Mouse (Mus musculus) liver, adult 2 months (tissue): ENCODE measurements around the gene Tango6. TPM values are rescaled to one million over a fixed set of nuclear protein-coding genes. Genes with fewer than 3 reads are reported as not detected.

ENCODE experiments used
- DNase-seq: peaks from one replicate; pipeline ENCODE4 v3.0.0-alpha.2; 2011; ENCODE audit warnings: low read depth, low spot score; ENCODE audit errors: extremely low read depth
- H3K27ac ChIP-seq: fragments of 200-500 bp; replicated peaks from 2 replicates; pipeline ENCODE4 v1.5.1; 2012; ENCODE audit warnings: low read depth, mild to moderate bottlenecking, control low read depth, inconsistent platforms, low read length; ENCODE audit not compliant: insufficient read depth
- H3K27me3 ChIP-seq: fragments of 200-500 bp; 2 replicates; pipeline ENCODE4 v1.6.1; 2012; ENCODE audit warnings: mild to moderate bottlenecking, moderate library complexity, low read length, inconsistent platforms; ENCODE audit not compliant: control insufficient read depth, insufficient read depth
- H3K36me3 ChIP-seq: fragments of 200-500 bp; 2 replicates; pipeline ENCODE4 v1.6.1; 2012; ENCODE audit warnings: low read length, inconsistent platforms; ENCODE audit not compliant: control insufficient read depth, insufficient read depth
- H3K4me1 ChIP-seq: fragments of 200-500 bp; 2 replicates; pipeline ENCODE4 v1.6.1; 2011; ENCODE audit warnings: low read length; ENCODE audit not compliant: control insufficient read depth, insufficient read depth
- H3K4me3 ChIP-seq: fragments of 200-500 bp; 2 replicates; pipeline ENCODE4 v1.5.1; 2011; ENCODE audit warnings: low read depth, mild to moderate bottlenecking, control low read depth, low read length, moderate library complexity; ENCODE audit not compliant: insufficient read depth
- H3K79me2 ChIP-seq: fragments of 200-500 bp; 2 replicates; pipeline ENCODE4 v1.6.1; 2012; ENCODE audit warnings: inconsistent platforms, mild to moderate bottlenecking, low read length, moderate library complexity; ENCODE audit not compliant: control insufficient read depth, insufficient read depth
- H3K9ac ChIP-seq: fragments of 200-500 bp; 2 replicates; pipeline ENCODE4 v1.6.1; 2012; ENCODE audit warnings: low read depth, mild to moderate bottlenecking, control low read depth, inconsistent platforms, low read length
- CTCF ChIP-seq: fragments of 200-500 bp; IDR thresholded peaks from 2 replicates; pipeline ENCODE4 v1.5.1; 2011; ENCODE audit warnings: low read depth, low read length, control low read depth
- POLR2A ChIP-seq: fragments of 200-500 bp; IDR thresholded peaks from 2 replicates; pipeline ENCODE4 v1.6.1; 2011; ENCODE audit warnings: low read length, control low read depth; ENCODE audit not compliant: insufficient read depth; ENCODE audit errors: extremely low read depth
- WGBS: fragments of 180-500 bp; shearing (Covaris S2); methylation state at CpG from one replicate; pipeline ENCODE4 v1.1.7; 2018; 5-methylcytosine and 5-hydroxymethylcytosine counted together
- polyA plus RNA-seq: library from polyadenylated mRNA; depleted of rRNA; stranded (reverse); fragments of >200 nt; gene quantifications from 2 replicates; pipeline ENCODE4 v1.2.3, GENCODE M21; 2012
- total RNA-seq: library from RNA; depleted of rRNA; stranded (reverse); fragments of >200 nt; gene quantifications from 2 replicates; pipeline ENCODE4 v1.2.3, GENCODE M21; 2014

Gene Tango6
- total and polyA plus RNA-seq, 2 experiments, result 2.1 to 4.0 TPM

DNA sequence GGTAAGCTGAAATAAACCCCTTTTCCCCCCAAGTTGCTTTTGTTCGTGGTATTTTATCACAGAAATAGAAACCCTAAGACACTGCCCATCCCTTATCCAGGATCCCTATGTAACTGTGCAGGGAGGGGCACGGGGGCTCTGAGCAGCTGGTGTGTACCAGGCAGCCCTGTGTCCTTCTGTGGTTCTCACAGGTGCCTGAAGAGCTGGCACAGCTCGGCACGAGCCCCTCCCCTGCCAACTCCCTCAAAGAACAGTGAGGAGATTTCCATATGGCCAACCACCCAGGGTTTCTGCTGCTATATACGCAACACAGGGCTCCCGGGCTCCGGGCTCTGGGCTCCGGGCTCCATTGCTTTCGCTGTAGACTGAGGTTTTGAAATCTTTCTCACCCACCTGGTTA, 182.5 kb downstream of the Tango6 start:
- no peaks in the 10 kb centered on the region for H3K4me1 ChIP-seq
- peaks cover 2% of the 10 kb centered on the region; the same call in 1 of the 2 replicates for H3K27me3 ChIP-seq
- H3K79me2 ChIP-seq, result no peaks in the 10 kb centered on the region
- no peak for DNase-seq
- TF ChIP-seq POLR2A (no peak), CTCF (no peak)
- WGBS, result 82% methylated on average over 9 of the region's 9 CpGs
- H3K36me3 ChIP-seq, result no peaks in the 10 kb centered on the region
- H3K4me3 ChIP-seq, result no peak overlapping the region
- no peak overlapping the region for H3K9ac ChIP-seq
- H3K27ac ChIP-seq, result no peak overlapping the region

DNA sequence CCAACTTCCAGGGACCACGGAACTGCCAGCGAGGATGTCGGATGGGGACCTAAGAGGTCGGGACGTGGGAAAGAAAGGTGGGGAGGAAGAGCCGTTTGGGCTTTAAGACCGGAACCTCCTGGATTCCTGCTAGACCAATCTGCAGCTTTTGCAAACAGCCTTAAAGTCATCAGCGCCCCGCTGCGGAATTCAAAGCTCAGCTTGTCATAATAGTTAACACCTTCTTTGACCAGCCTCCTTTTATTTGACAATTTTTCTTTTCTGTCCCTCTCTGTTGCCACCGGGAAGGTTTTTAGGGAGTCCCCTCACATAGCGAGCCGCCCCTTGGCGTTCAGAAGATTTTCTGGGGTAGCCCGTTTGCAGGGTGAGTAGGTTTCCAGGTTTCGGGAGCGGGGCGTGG, 187.2 kb downstream of the Tango6 start, which contains the start of gene Has3:
Gene Has3, plus strand, starts transcription at position 192 of the 400 bp plus-strand sequence.
- peak within 1 kb of the TSS; percentile 30; the same call in 1 of the 2 replicates for H3K9ac ChIP-seq
- H3K36me3 ChIP-seq, result no peaks in the 10 kb centered on the region
- DNase-seq, result no peak
- WGBS, result 12% methylated on average over 18 of the region's 18 CpGs
- TF ChIP-seq CTCF (no peak), POLR2A (no peak)
- H3K79me2 ChIP-seq, result no peaks in the 10 kb centered on the region
- H3K27me3 ChIP-seq, result peaks cover 12% of the 10 kb centered on the region
- H3K27ac ChIP-seq, result no peak within 1 kb of the TSS
- H3K4me3 ChIP-seq, result peak within 1 kb of the TSS; percentile 48; the same call in 1 of the 2 replicates
- H3K4me1 ChIP-seq, result no peaks in the 10 kb centered on the region; the same call in 1 of the 2 replicates

DNA sequence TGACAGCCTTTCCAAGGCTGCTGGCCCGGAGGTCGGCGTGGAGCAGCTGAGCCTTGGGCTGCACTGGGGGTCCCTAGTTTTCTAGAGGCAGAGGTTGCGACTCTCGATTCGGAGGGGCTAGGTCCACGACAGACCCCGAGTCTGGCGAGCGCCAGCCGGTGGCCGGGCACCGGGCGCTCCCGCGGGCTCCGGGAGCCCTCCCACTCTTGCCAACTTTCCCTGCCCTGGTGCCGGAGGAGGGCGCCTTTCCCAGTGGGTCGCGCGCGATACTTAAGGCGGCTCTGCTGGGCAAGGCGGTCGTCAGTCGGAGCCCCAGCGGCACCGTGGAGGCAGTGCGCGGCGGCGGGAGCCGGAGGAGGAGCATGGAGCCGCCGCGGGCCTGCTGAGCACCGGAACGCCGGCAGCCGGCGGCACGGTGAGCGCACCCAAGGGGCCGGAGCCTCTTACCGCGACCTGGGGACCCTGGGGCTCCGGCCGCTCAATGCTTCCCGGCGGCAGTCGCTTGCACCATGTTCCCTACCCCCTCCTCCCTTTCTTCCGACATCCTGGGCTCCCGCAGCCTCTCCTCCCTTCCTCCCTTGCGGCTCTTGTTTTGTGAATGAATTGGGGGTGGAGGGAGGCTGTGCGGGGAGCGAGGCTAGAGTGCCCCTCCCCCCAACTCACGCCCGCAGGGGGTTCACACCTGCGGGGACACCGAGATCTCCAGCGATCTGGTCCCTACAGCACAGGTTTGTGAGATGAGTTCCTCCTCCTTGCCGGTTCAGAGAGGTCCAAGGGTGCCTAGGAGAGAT, 187.9 kb downstream of the Tango6 start:
- H3K27ac ChIP-seq, result no peak overlapping the region
- H3K79me2 ChIP-seq, result no peaks in the 10 kb centered on the region
- no peak for DNase-seq
- 1% methylated on average over 63 of the region's 63 CpGs for WGBS
- TF ChIP-seq POLR2A (no peak), CTCF (no peak)
- H3K36me3 ChIP-seq, result no peaks in the 10 kb centered on the region
- no peaks in the 10 kb centered on the region; the same call in 1 of the 2 replicates for H3K4me1 ChIP-seq
- H3K4me3 ChIP-seq, result peak overlapping the region; percentile 48; the same call in 1 of the 2 replicates
- H3K27me3 ChIP-seq, result peaks cover 12% of the 10 kb centered on the region
- H3K9ac ChIP-seq, result peak overlapping the region; percentile 30; the same call in 1 of the 2 replicates

GRCm38 (mm10) chr8:106871328-106871926, 188.6 kb downstream of the Tango6 start:
- Histone ChIP-seq H3K4me1 (no peaks in the 10 kb centered on the region; the same call in 1 of the 2 replicates), H3K36me3 (no peaks in the 10 kb centered on the region), H3K27ac (no peak overlapping the region), H3K4me3 (peak overlapping the region; percentile 48; the same call in 1 of the 2 replicates), H3K9ac (no peak overlapping the region), H3K27me3 (peaks cover 12% of the 10 kb centered on the region), H3K79me2 (no peaks in the 10 kb centered on the region)
- TF ChIP-seq CTCF (no peak), POLR2A (no peak)
- DNase-seq, result no peak
- WGBS, result 4% methylated on average over 15 of the region's 15 CpGs

DNA sequence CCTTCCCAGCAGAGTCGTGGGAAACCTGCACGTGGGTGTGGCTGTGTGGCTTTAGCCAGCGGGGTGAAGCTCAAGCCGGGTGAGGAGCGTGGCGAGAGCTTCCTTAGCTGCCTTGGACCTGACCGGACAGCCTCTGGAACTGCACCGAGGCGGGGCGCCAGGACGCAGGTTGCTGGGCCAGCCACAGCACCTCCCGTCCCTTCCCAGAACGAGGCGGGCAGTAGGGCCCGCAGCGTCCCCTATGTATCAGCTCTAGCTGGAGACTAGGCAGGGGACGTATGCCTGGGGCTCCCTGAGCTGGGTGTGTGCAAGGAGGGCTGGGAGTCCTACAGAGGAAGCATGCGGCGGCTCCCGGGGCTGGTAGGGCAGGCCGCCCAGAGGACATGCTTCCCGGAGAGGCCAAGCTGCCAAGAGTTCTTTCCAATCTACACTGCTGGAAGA, 189.1 kb downstream of the Tango6 start:
- DNase-seq, result no peak
- 3% methylated on average over 22 of the region's 22 CpGs for WGBS
- no peak overlapping the region for H3K27ac ChIP-seq
- no peaks in the 10 kb centered on the region for H3K79me2 ChIP-seq
- no peaks in the 10 kb centered on the region for H3K36me3 ChIP-seq
- H3K9ac ChIP-seq, result no peak overlapping the region
- H3K27me3 ChIP-seq, result peaks cover 12% of the 10 kb centered on the region
- peak overlapping the region; percentile 6; the same call in 1 of the 2 replicates for H3K4me3 ChIP-seq
- TF ChIP-seq POLR2A (no peak), CTCF (no peak)
- H3K4me1 ChIP-seq, result no peaks in the 10 kb centered on the region; the same call in 1 of the 2 replicates
